Mouse (Mus musculus) spleen, adult 2 months (tissue): Measurements from ENCODE around the gene Tmem87b.

Source experiments
- CTCF ChIP-seq: fragments of 200-500 bp; IDR thresholded peaks from 2 replicates; pipeline ENCODE4 v1.5.1; 2011; ENCODE audit warnings: mild to moderate bottlenecking, inconsistent platforms; ENCODE audit not compliant: insufficient read depth, insufficient read length, insufficient replicate concordance; ENCODE audit errors: extremely low read depth
- POLR2A ChIP-seq: fragments of 200-500 bp; IDR thresholded peaks from 2 replicates; pipeline ENCODE4 v1.6.1; 2011; ENCODE audit warnings: low read depth, low read length, inconsistent platforms

- TF ChIP-seq CTCF (no peak), POLR2A (no peak)
Observed at GRCm38 (mm10) chr2:128833435-128833834, 15.5 kb downstream of the Tmem87b start.
